9 mouse cellular contexts compared by ENCODE assay signal in the genomic region with DNA sequence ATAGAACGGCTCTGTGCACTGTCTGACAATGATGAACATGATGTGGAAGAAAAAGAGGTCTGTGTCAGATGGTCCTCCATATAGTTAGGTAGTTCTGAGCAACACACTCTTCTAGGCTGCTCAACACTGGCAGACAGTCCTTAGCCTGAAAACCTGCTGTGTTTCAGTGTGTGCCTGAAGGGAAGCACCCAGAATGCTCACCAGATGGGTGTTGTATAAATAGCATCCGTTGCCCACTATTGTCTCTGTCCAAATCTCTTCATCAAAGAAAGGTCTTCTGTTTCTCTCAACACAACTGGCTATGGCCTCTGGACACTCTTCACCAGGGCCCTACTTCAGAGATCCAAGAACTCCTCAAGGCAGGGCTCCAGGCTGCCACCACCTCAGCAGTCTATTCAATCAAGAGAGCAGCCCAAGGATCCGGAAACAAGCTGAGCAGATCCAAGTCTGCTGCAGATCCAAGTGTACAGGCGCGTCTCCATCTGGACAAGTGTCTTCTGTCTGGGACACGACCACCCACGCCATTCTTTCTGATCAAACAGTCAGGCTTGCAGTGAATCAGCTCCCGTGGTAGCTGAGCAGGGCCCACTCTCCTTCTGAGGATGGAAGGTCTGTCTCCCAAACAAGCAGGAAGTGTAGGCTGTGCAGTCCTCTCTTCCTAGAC. TPM values are rescaled to one million over a fixed set of nuclear protein-coding genes. Genes with fewer than 3 reads are reported as not detected.
DNase-seq lines count a peak whose midpoint lies in the region; ATAC-seq lines count a peak whose summit lies in the region.
"Had no signal": no experiment of that assay in that cellular context is flagged by ENCODE, and none has a peak within 500 bp of the region (broad histone marks: within the 10 kb centered on the region; RNA-seq: fewer than 3 reads in every experiment).

No protein-coding gene starts in this region.

- no peak for ATAC-seq in monocyte, adult 5-6 weeks (replicated peaks; ENCODE audit: insufficient number of reproducible peaks, low FRiP score, low TSS enrichment, poor library complexity, severe bottlenecking)
- ATAC-seq: liver, embryonic 12.5 days had no signal

- peak; percentile 22 to 26 for DNase-seq in cerebellum, postnatal 10 days
- no peak for DNase-seq in cerebellum, adult 18-20 months
- peak; percentile 93 for DNase-seq in brain, adult 2 months (ENCODE audit: low read depth, low spot score)
- peak; percentile 91 for DNase-seq in layer of hippocampus, adult 9-11 months
- DNase-seq in left cerebral cortex, postnatal 36 days (ENCODE audit: low spot score in 2 of 2), result peak; percentile 87 to 88
- no peak for DNase-seq in kidney, adult 11 months
- DNase-seq in cerebellum, postnatal 36 days, result no peak

- intact Hi-C loops in left cerebral cortex, postnatal 36 days (cut with DNase I), result loop anchor here (5.0 kb wide), 1 partner anchor 51 kb away; no protein-coding TSS in a partner anchor

RNA-seq across cellular contexts. Expression of a gene that starts 55.1 kb away (rescaled TPM):
- total RNA-seq in left cerebral cortex, postnatal 36 days (2021), result 10 to 100 TPM; 34.8 to 41.5 TPM
- total RNA-seq in monocyte, adult 5-6 weeks (2017), result 4.4 to 12.6 TPM (median 5.5 TPM) in 3 replicates

Comparison
In these comparisons a context has a peak if more than half of its experiments do, and no peak if none do; other contexts are left out.
1. DNase-seq: peak in cerebellum, postnatal 10 days (2 of 2), brain, adult 2 months (single experiment), layer of hippocampus, adult 9-11 months (single experiment) and left cerebral cortex, postnatal 36 days (2 of 2); none in cerebellum, adult 18-20 months (0 of 2), kidney, adult 11 months (single experiment) and cerebellum, postnatal 36 days (0 of 2).